Mouse (Mus musculus) heart, postnatal 14 days (tissue): Measurements from ENCODE around the gene Tgif1. TPM values are rescaled to one million over a fixed set of nuclear protein-coding genes. Genes with fewer than 3 reads are reported as not detected.
A peak's percentile ranks its signal among the peaks of the same experiment; 100 is the strongest.

Experiments
- DNase-seq, 2 experiments: peaks; one replicate each; pipeline ENCODE4 v3.0.0; 2021 to 2022
- intact Hi-C: fragments of 180-260 bp; cut with DNase I; formaldehyde crosslinking; loops from one replicate; pipeline ENCODE4 v1.15.1; 2025
- total RNA-seq, 2 experiments: library from RNA; stranded (reverse); gene quantifications; 2 replicates each; pipeline ENCODE4 v1.2.3; 2021

The Tgif1 gene
- total RNA-seq, 2 experiments from 2014 or later: 8.5 to 10.1 TPM

GRCm38 (mm10) chr17:70868577-70869229, 15.4 kb upstream of the Tgif1 start:
- DNase-seq: no peak
- intact Hi-C loops: no loop called here

- intact Hi-C loops: no loop called here
- DNase-seq: no peak
Observed at GRCm38 (mm10) chr17:70866538-70867114, 13.3 kb upstream of the Tgif1 start.

GRCm38 (mm10) chr17:70866029-70866428, 12.7 kb upstream of the Tgif1 start:
- DNase-seq: no peak
- intact Hi-C loops: no loop called here

GRCm38 (mm10) chr17:70865060-70865604, 11.8 kb upstream of the Tgif1 start:
- no peak for DNase-seq
- intact Hi-C loops: no loop called here

- DNase-seq: no peak
- intact Hi-C loops: no loop called here
Observed at GRCm38 (mm10) chr17:70864645-70865044, 11.3 kb upstream of the Tgif1 start.

- intact Hi-C loops: no loop called here
- DNase-seq: no peak
Observed at GRCm38 (mm10) chr17:70864117-70864516, 10.8 kb upstream of the Tgif1 start.

GRCm38 (mm10) chr17:70858814-70859213, 5.5 kb upstream of the Tgif1 start:
- no peak for DNase-seq
- intact Hi-C loops: no loop called here

GRCm38 (mm10) chr17:70856871-70857415, 3.6 kb upstream of the Tgif1 start:
- peak in 1 of 2 experiments; percentile 17 for DNase-seq
- intact Hi-C loops: no loop called here

GRCm38 (mm10) chr17:70854021-70854420, 675 bp upstream of the Tgif1 start:
- intact Hi-C loops: loop anchor here (5.0 kb wide), 1 partner anchor 117 kb away; no protein-coding TSS in a partner anchor
- DNase-seq: no peak

- peak; percentile 86 to 87 for DNase-seq
- intact Hi-C loops: loop anchor here (2.0 to 5.0 kb wide), 2 partner anchors 98 to 116 kb away; no protein-coding TSS in a partner anchor
Observed at GRCm38 (mm10) chr17:70852686-70853386, 510 bp downstream of the Tgif1 start.

- DNase-seq: peak; percentile 35 to 44
- intact Hi-C loops: loop anchor here (2.0 to 5.0 kb wide), 2 partner anchors 97 to 115 kb away; no protein-coding TSS in a partner anchor
Observed at GRCm38 (mm10) chr17:70852011-70852685, 1.2 kb downstream of the Tgif1 start.

GRCm38 (mm10) chr17:70850996-70851991, 2.1 kb downstream of the Tgif1 start:
- intact Hi-C loops: loop anchor here (5.0 kb wide), 1 partner anchor 114 kb away; no protein-coding TSS in a partner anchor
- peak; percentile 75 to 80 for DNase-seq

- intact Hi-C loops: loop anchor here (5.0 kb wide), 1 partner anchor 113 kb away; no protein-coding TSS in a partner anchor
- DNase-seq: peak; percentile 64 to 71
Observed at GRCm38 (mm10) chr17:70850233-70850995, 2.9 kb downstream of the Tgif1 start.

- intact Hi-C loops: loop anchor here (5.0 kb wide), 2 partner anchors 112 to 333 kb away; partner anchors contain the start of gene Lpin2
- DNase-seq: peak; percentile 88 to 91
Observed at GRCm38 (mm10) chr17:70849399-70850232, 3.7 kb downstream of the Tgif1 start.

- intact Hi-C loops: loop anchor here (5.0 kb wide), 1 partner anchor 334 kb away; the partner anchor contains the start of gene Lpin2
- DNase-seq: peak; percentile 54 to 67
Observed at GRCm38 (mm10) chr17:70848511-70849398, 4.6 kb downstream of the Tgif1 start.
